Mouse (Mus musculus) myocyte (in vitro differentiated cells): ENCODE results near the gene Rtbdn.

ENCODE experiments used
- CEBPB ChIP-seq: IDR thresholded peaks from 2 replicates; pipeline ENCODE4 v1.6.1; 2011; ENCODE audit warnings: mild to moderate bottlenecking, moderate library complexity; ENCODE audit not compliant: poor library complexity, insufficient read depth, severe bottlenecking
- E2F4 ChIP-seq: IDR thresholded peaks from one replicate; pipeline ENCODE4 v1.6.1; 2011; ENCODE audit warnings: mild to moderate bottlenecking, control low read depth, moderate library complexity; ENCODE audit not compliant: insufficient read depth
- MAX ChIP-seq: IDR thresholded peaks from one replicate; pipeline ENCODE4 v1.6.1; 2011; ENCODE audit warnings: low read depth, mild to moderate bottlenecking, control low read depth
- MYOD1 ChIP-seq, 3 experiments: IDR thresholded peaks; one replicate each; pipeline ENCODE4 v1.6.1; 2011; ENCODE audit warnings: control low read depth in 2 of 3, low read depth in 2 of 3, mild to moderate bottlenecking in 2 of 3, moderate library complexity in 1 of 3; ENCODE audit not compliant: insufficient read length in 2 of 3, control insufficient read depth in 1 of 3
- MYOG ChIP-seq, 3 experiments: IDR thresholded peaks; one replicate each; pipeline ENCODE4 v1.6.1; 2011; ENCODE audit warnings: control low read depth in 2 of 3, low read depth in 2 of 3, mild to moderate bottlenecking in 2 of 3; ENCODE audit not compliant: insufficient read length in 2 of 3, control insufficient read depth in 1 of 3, insufficient read depth in 1 of 3
- POLR2A ChIP-seq: IDR thresholded peaks from one replicate; pipeline ENCODE4 v1.6.1; 2011; ENCODE audit warnings: low read depth, mild to moderate bottlenecking, control low read depth, moderate library complexity; ENCODE audit not compliant: insufficient read length
- POLR2AphosphoS2 ChIP-seq: IDR thresholded peaks from one replicate; pipeline ENCODE4 v1.6.1; 2011; ENCODE audit warnings: low read depth, control low read depth; ENCODE audit not compliant: insufficient read length
- SRF ChIP-seq: IDR thresholded peaks from one replicate; pipeline ENCODE4 v1.6.1; 2011; ENCODE audit warnings: low read depth; ENCODE audit not compliant: control insufficient read depth, insufficient read length
- TCF12 ChIP-seq: IDR thresholded peaks from one replicate; pipeline ENCODE4 v1.6.1; 2011; ENCODE audit warnings: mild to moderate bottlenecking, control low read depth; ENCODE audit not compliant: poor library complexity, insufficient read depth, severe bottlenecking
- TCF3 ChIP-seq: IDR thresholded peaks from one replicate; pipeline ENCODE4 v1.6.1; 2011; ENCODE audit warnings: low read depth, control low read depth; ENCODE audit not compliant: insufficient read length
- USF1 ChIP-seq: IDR thresholded peaks from one replicate; pipeline ENCODE4 v1.6.1; 2011; ENCODE audit warnings: low read depth, mild to moderate bottlenecking, control low read depth, moderate library complexity

GRCm38 (mm10) chr8:84933767-84934559 lies 12.8 kb upstream of the Rtbdn start:
- TF ChIP-seq TCF3, result no peak
- no peak for TF ChIP-seq TCF12
- no peak for TF ChIP-seq POLR2AphosphoS2
- no peak for TF ChIP-seq MAX
- TF ChIP-seq POLR2A, result no peak
- TF ChIP-seq MYOG (IDR thresholded peaks at IDR 0.05; ENCODE audit: control insufficient read depth in 1 of 3, insufficient read depth in 1 of 3, insufficient read length in 2 of 3, low read depth in 2 of 3), result no peak
- TF ChIP-seq USF1, result no peak
- TF ChIP-seq E2F4, result no peak
- TF ChIP-seq MYOD1 (IDR thresholded peaks at IDR 0.05; ENCODE audit: control insufficient read depth in 1 of 3, insufficient read length in 2 of 3, low read depth in 2 of 3), result no peak
- no peak for TF ChIP-seq CEBPB
- TF ChIP-seq SRF, result no peak
